Mouse (Mus musculus) liver, adult 2 months (tissue): ENCODE data around the gene BC005624.

ENCODE experiments used
- CTCF ChIP-seq: fragments of 200-500 bp; IDR thresholded peaks from 2 replicates; pipeline ENCODE4 v1.5.1; 2011; ENCODE audit warnings: low read depth, low read length, control low read depth
- POLR2A ChIP-seq: fragments of 200-500 bp; IDR thresholded peaks from 2 replicates; pipeline ENCODE4 v1.6.1; 2011; ENCODE audit warnings: low read length, control low read depth; ENCODE audit not compliant: insufficient read depth; ENCODE audit errors: extremely low read depth

DNA sequence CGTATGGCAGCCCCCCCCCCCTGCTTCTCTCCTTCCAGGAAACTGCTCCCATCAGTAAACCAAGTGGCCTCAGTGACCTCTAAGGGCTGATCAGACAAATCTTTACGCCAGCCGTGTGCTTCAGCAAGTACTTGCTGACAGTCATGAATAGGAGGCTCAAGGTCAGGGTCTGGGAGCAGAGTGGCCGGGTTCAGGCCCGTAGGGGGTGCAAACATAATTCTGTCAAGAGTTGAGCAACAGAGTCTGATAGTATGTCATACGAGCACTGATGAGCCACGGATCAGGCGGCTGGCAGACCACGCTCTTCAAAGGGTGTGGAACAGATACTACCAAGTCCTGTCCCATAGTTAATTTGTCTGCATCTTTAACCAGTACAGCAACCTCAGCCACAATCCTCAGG, 8.2 kb upstream of the BC005624 start:
- TF ChIP-seq POLR2A, result no peak
- no peak for TF ChIP-seq CTCF
